Mouse (Mus musculus) embryonic stem cell, embryonic (primary cell): ENCODE measurements around the gene Itga5.

ENCODE experiments used
- CTCF ChIA-PET, 4 experiments: fragments of 300-600 bp in 2 of 4; fragments of 350-600 bp in 2 of 4; sonication (Branson Sonifier 250); formaldehyde crosslinking; loops; one replicate each; lab custom pipeline; 2022; ENCODE audit warnings: inconsistent platforms in 2 of 4; lab: Charles Lee
- POLR2A ChIA-PET, 4 experiments: fragments of 300-600 bp in 2 of 4; fragments of 350-600 bp in 2 of 4; sonication (Branson Sonifier 250); formaldehyde crosslinking; loops; one replicate each; lab custom pipeline; 2022; ENCODE audit warnings: antibody characterized with exemption in 4 of 4, inconsistent platforms in 1 of 4; lab: Charles Lee

The Itga5 gene

DNA sequence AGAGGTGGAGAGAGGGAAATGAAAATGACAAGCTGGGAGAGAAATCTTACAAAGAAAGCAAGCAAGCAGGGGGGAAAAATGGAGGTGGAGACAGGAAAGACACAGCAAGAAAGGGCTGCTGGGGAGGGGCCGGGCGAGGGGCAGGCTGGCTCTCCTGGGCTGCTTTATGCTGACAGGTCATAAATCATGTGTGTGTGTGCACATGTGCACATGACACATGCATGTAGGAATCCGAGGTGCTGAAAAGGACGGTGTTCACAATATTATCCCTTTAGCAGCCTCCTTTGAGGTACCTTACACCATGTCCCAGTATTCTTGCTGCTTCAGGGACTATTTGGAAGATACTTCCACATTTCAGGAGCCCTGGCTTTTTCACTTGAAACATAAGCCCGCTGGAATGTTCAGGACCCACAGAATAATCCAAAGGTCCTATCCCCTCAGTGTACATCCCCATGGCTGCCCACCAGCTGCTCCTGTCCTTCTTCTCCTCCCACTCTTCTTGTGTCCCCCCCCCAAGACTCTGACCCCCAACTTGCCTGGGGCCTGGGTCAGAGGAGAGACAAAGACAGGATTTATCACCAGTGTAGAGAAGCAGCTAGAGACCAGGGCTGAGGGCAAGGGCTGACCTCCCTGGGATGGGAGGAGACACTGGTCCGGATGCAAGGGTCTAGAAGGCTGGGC lies 64.1 kb downstream of the Itga5 start:
- ChIA-PET CTCF (interaction anchor here in 3 of 4 experiments (0.9 to 13.9 kb wide), 7 partner anchors 13 to 119 kb away, joined by 3 to 250 read pairs (median 7); no protein-coding TSS in a partner anchor), POLR2A (interaction anchor here in 1 of 4 experiments (1.4 to 17.4 kb wide), 5 partner anchors 10 to 55 kb away, joined by 3 to 211 read pairs (median 6); partner anchors contain the start of gene Copz1)

- ChIA-PET CTCF (interaction anchor here in 3 of 4 experiments (0.9 to 13.9 kb wide), 9 partner anchors 13 to 124 kb away, joined by 3 to 250 read pairs (median 7); no protein-coding TSS in a partner anchor), POLR2A (interaction anchor here (0.5 to 17.4 kb wide), 9 partner anchors 9 to 73 kb away, joined by 3 to 211 read pairs (median 4); partner anchors contain the start of gene Copz1 (in 2 of the 4))
Measured at GRCm38 (mm10) chr15:103301547-103302340, 64.8 kb downstream of the Itga5 start.

GRCm38 (mm10) chr15:103301046-103301445 lies 65.5 kb downstream of the Itga5 start:
- CTCF ChIA-PET, result interaction anchor here in 3 of 4 experiments (1.1 to 13.9 kb wide), 8 partner anchors 8 to 123 kb away, joined by 3 to 250 read pairs (median 6); no protein-coding TSS in a partner anchor

GRCm38 (mm10) chr15:103300560-103300959 lies 66.0 kb downstream of the Itga5 start:
- POLR2A ChIA-PET, result interaction anchor here in 2 of 4 experiments (0.6 to 17.4 kb wide), 12 partner anchors 12 to 295 kb away, joined by 3 to 211 read pairs (median 4); partner anchors contain the start of genes Copz1 (in 2 of the 2), Cbx5 (in 1 of the 2) and Hnrnpa1 (in 1 of the 2)
- CTCF ChIA-PET, result interaction anchor here in 3 of 4 experiments (0.5 to 13.9 kb wide), 11 partner anchors 8 to 604 kb away, joined by 3 to 250 read pairs (median 4); no protein-coding TSS in a partner anchor

More at GRCm38 (mm10) chr15:103301046-103301445, 65.5 kb downstream of the Itga5 start:
- POLR2A ChIA-PET, result interaction anchor here in 3 of 4 experiments (0.6 to 17.4 kb wide), 12 partner anchors 17 to 296 kb away, joined by 3 to 211 read pairs (median 4); partner anchors contain the start of genes Copz1 (in 2 of the 3), Cbx5 (in 1 of the 3) and Hnrnpa1 (in 1 of the 3)

DNA sequence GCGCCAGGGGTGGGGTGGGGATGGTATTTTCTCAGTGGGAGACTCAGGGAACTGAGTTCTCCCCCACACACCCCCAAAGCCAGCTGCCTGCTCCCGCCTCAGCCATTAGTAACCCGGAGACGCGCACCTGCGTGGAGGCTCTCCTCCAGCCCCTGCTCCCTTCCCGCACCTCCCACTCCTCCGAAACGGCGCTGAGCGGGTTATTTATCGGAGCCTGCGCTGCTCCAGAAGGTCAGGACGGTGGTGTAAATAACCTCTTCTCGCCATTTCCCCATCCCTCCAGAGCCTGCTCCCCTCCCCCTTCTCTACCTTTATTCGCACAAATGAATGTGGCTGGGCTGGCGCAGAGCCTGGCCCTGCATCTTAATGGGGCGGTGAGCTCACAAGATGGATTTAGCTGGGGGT lies 66.5 kb downstream of the Itga5 start:
- ChIA-PET POLR2A (interaction anchor here in 2 of 4 experiments (0.7 to 17.4 kb wide), 13 partner anchors 9 to 295 kb away, joined by 3 to 211 read pairs (median 3); partner anchors contain the start of genes Copz1 (in 2 of the 2), Cbx5 (in 1 of the 2) and Hnrnpa1 (in 1 of the 2)), CTCF (interaction anchor here in 3 of 4 experiments (0.5 to 13.9 kb wide), 11 partner anchors 9 to 603 kb away, joined by 3 to 250 read pairs (median 4); no protein-coding TSS in a partner anchor)

DNA sequence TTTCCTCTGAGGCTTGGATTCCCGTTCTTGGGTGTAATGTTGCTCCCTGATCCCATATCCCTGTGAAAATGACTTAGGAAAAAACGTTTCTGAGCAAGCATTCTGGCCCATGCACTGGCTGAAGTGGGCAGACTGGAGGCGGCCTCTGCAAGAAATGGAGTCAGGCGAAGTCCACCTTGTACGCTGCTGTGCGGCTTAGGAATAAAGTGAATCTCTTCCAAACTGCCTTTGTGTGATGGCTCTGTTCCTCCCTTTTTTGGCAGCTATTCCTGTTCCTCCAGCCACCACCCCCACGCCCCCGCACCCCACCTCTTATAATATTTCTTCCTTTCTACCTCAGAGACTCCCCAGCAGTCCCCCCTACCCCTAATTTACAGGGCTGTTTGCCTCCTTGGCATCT lies 66.9 kb downstream of the Itga5 start:
- CTCF ChIA-PET, result interaction anchor here in 3 of 4 experiments (0.9 to 4.2 kb wide), 6 partner anchors 9 to 117 kb away, joined by 3 to 22 read pairs (median 6); no protein-coding TSS in a partner anchor

GRCm38 (mm10) chr15:103298861-103299616 lies 67.5 kb downstream of the Itga5 start:
- CTCF ChIA-PET, result interaction anchor here in 2 of 4 experiments (0.5 to 4.2 kb wide), 3 partner anchors 15 to 165 kb away, joined by 11 to 22 read pairs (median 12); no protein-coding TSS in a partner anchor
- POLR2A ChIA-PET, result interaction anchor here in 2 of 4 experiments (1.0 to 17.4 kb wide), 7 partner anchors 10 to 52 kb away, joined by 3 to 211 read pairs (median 3); no protein-coding TSS in a partner anchor

More for the DNA sequence above, 66.9 kb downstream of the Itga5 start:
- POLR2A ChIA-PET, result interaction anchor here in 2 of 4 experiments (0.9 to 17.4 kb wide), 11 partner anchors 10 to 294 kb away, joined by 3 to 211 read pairs (median 3); partner anchors contain the start of gene Copz1 (in 2 of the 2)

- ChIA-PET CTCF (interaction anchor here in 3 of 4 experiments (0.5 to 3.0 kb wide), 5 partner anchors 14 to 164 kb away, joined by 3 to 12 read pairs (median 6); no protein-coding TSS in a partner anchor), POLR2A (interaction anchor here in 1 of 4 experiments (0.5 to 17.4 kb wide), 3 partner anchors 14 to 61 kb away, joined by 3 to 211 read pairs (median 3); no protein-coding TSS in a partner anchor)
Measured at GRCm38 (mm10) chr15:103298026-103298425, 68.5 kb downstream of the Itga5 start.

GRCm38 (mm10) chr15:103297313-103297712 lies 69.2 kb downstream of the Itga5 start:
- CTCF ChIA-PET, result interaction anchor here in 2 of 4 experiments (1.0 to 1.3 kb wide), 5 partner anchors 11 to 18 kb away, joined by 3 to 6 read pairs (median 5); no protein-coding TSS in a partner anchor

DNA sequence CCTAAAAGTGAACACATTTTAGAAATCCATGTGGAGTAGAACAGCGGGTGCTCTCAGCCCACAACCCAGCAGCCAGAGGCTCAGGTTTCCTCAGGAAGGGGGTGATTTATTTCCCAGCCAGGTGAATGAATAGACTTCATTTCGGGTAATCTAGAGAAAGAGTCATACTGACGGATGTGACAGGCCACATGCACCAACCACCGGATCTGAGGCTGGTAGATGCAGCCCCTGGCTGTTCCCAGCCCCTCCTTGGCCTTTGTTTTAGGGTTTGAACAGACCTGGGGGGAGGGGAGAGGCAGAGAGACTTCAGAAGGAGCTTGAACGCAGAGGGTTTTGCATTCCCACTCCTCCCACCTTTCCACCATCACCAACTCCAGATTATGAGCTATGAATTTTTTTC lies 70.7 kb downstream of the Itga5 start:
- ChIA-PET CTCF (interaction anchor here (0.6 to 4.9 kb wide), 11 partner anchors 12 to 118 kb away, joined by 3 to 31 read pairs (median 5); no protein-coding TSS in a partner anchor), POLR2A (interaction anchor here in 3 of 4 experiments (0.6 to 17.4 kb wide), 16 partner anchors 9 to 55 kb away, joined by 3 to 211 read pairs (median 4); partner anchors contain the start of gene Copz1 (in 2 of the 3))

More at GRCm38 (mm10) chr15:103297313-103297712, 69.2 kb downstream of the Itga5 start:
- POLR2A ChIA-PET, result interaction anchor here in 2 of 4 experiments (0.5 to 17.4 kb wide), 7 partner anchors 8 to 107 kb away, joined by 3 to 211 read pairs (median 3); partner anchors contain the start of gene Copz1 (in 1 of the 2)

DNA sequence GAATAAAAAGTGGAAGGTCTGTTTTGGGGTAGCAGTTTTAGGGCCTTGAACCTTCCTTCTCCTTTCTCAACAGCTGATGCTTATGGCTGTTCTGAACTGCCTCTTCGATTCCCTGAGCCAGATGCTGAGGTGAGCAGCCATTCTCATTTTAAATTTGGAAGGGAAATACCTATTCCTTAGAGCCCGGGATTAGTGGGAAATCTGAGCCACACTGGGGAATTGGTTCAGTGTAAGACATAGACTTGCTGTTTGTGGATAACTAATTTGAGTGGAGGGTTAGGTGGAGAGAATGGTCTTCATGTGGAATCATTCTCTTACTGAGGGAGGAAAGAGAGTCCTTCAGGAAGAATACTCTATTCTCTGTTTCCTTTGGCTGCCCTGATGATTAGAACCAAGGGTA lies 71.9 kb downstream of the Itga5 start:
- ChIA-PET POLR2A (interaction anchor here in 2 of 4 experiments (1.3 to 17.4 kb wide), 7 partner anchors 10 to 47 kb away, joined by 3 to 211 read pairs (median 11); partner anchors contain the start of gene Copz1 (in 2 of the 2)), CTCF (interaction anchor here in 3 of 4 experiments (0.6 to 4.9 kb wide), 6 partner anchors 10 to 29 kb away, joined by 3 to 31 read pairs (median 6); no protein-coding TSS in a partner anchor)
